Mouse (Mus musculus) E14TG2a.4 (cell line): ENCODE measurements around the gene Fanci.

Source experiments
- CTCF ChIP-seq: conservative IDR thresholded peaks from 2 replicates; pipeline ENCODE4 v1.5.1; 2014; ENCODE audit warnings: low read length
- NANOG ChIP-seq: IDR thresholded peaks from 2 replicates; pipeline ENCODE4 v1.6.1; 2014; ENCODE audit warnings: borderline replicate concordance, low read length, mixed read lengths
- POU5F1 ChIP-seq: IDR thresholded peaks from 2 replicates; pipeline ENCODE4 v1.6.1; 2014; ENCODE audit warnings: low read length, borderline replicate concordance

- no peak for TF ChIP-seq CTCF
- TF ChIP-seq POU5F1, result no peak
- TF ChIP-seq NANOG, result no peak
Observed at GRCm38 (mm10) chr7:79387991-79388390, 3.7 kb upstream of the Fanci start.
